Mouse (Mus musculus): ENCODE measurements at regions not wholly inside any gene's neighbourhood (a gene's known extent, or its start where the extent isn't known, plus 50 kb on each side); places are given as distances from the start of the nearest gene placed in this dataset.

- H3K36me3 ChIP-seq (ENCODE audit: control insufficient read depth in 1 of 2, insufficient read depth in 2 of 2, low read length in 2 of 2) = peaks cover 0 to 3% of the 10 kb centered on the region in 2 experiments; a peak in 2 of 4 replicates
- H3K4me1 ChIP-seq (ENCODE audit: control insufficient read depth in 1 of 2, insufficient read depth in 2 of 2, low read length in 2 of 2) = peaks cover 0 to 8% of the 10 kb centered on the region in 2 experiments; a peak in 2 of 4 replicates
- no peak overlapping the region for H3K27ac ChIP-seq (ENCODE audit: control insufficient read depth, low read depth, low read length)
- no peak for DNase-seq (ENCODE audit: low read depth, low spot score)
- no peaks in the 10 kb centered on the region for H3K9me3 ChIP-seq (replicated peaks; ENCODE audit: insufficient read depth, low read length)
- H3K4me3 ChIP-seq (ENCODE audit: control insufficient read depth in 1 of 2, insufficient read depth in 1 of 2, low read depth in 2 of 2, low read length in 2 of 2) = no peak overlapping the region
- no peak overlapping the region for H3K9ac ChIP-seq (ENCODE audit: control insufficient read depth, low read depth, low read length, poor library complexity, severe bottlenecking)
- no peaks in the 10 kb centered on the region for H3K79me2 ChIP-seq (ENCODE audit: control insufficient read depth, insufficient read depth, low read length, poor library complexity)
- H3K27me3 ChIP-seq (ENCODE audit: control insufficient read depth in 1 of 2, insufficient read depth in 2 of 2, low read length in 2 of 2) = no peaks in the 10 kb centered on the region
- TF ChIP-seq ZNF384 (IDR thresholded peaks at IDR 0.05; ENCODE audit: low read depth, low read length) (no peak), NELFE (IDR thresholded peaks at IDR 0.05; ENCODE audit: low read depth, low read length) (no peak), KAT2A (conservative IDR thresholded peaks at IDR 0.05; ENCODE audit: low read depth, low read length) (no peak), ZC3H11A (IDR thresholded peaks at IDR 0.05; ENCODE audit: low read depth, low read length) (no peak), E2F4 (IDR thresholded peaks at IDR 0.05; ENCODE audit: borderline replicate concordance, low read depth, low read length) (no peak), GABPA (IDR thresholded peaks at IDR 0.05; ENCODE audit: low read depth, low read length) (no peak), CHD1 (IDR thresholded peaks at IDR 0.05; ENCODE audit: low read depth, low read length) (no peak), NRF1 (IDR thresholded peaks at IDR 0.05; ENCODE audit: insufficient read depth, low read depth, low read length, poor library complexity, severe bottlenecking) (no peak), TAL1 (IDR thresholded peaks at IDR 0.05; ENCODE audit: low read length) (no peak), CHD2 (IDR thresholded peaks at IDR 0.05; ENCODE audit: low read length) (no peak), MAFK (IDR thresholded peaks at IDR 0.05; ENCODE audit: borderline replicate concordance, low read depth, low read length) (no peak), MEF2A (IDR thresholded peaks at IDR 0.05; ENCODE audit: extremely low read depth, insufficient replicate concordance, low read depth, low read length, poor library complexity, severe bottlenecking) (no peak), UBTF (IDR thresholded peaks at IDR 0.05; ENCODE audit: borderline replicate concordance, insufficient read depth, low read depth, low read length) (no peak), POLR2AphosphoS5 (IDR thresholded peaks at IDR 0.05; ENCODE audit: borderline replicate concordance, low read depth, low read length) (no peak), MYC (IDR thresholded peaks at IDR 0.05; ENCODE audit: low read depth, low read length) (no peak), USF2 (IDR thresholded peaks at IDR 0.05; ENCODE audit: borderline replicate concordance in 1 of 2, insufficient read depth in 1 of 2, low read depth in 1 of 2, low read length in 2 of 2) (no peak)
These were observed 210.3 kb upstream of the Pfn2 start for GRCm38 (mm10) chr3:58058134-58058533.

DNA sequence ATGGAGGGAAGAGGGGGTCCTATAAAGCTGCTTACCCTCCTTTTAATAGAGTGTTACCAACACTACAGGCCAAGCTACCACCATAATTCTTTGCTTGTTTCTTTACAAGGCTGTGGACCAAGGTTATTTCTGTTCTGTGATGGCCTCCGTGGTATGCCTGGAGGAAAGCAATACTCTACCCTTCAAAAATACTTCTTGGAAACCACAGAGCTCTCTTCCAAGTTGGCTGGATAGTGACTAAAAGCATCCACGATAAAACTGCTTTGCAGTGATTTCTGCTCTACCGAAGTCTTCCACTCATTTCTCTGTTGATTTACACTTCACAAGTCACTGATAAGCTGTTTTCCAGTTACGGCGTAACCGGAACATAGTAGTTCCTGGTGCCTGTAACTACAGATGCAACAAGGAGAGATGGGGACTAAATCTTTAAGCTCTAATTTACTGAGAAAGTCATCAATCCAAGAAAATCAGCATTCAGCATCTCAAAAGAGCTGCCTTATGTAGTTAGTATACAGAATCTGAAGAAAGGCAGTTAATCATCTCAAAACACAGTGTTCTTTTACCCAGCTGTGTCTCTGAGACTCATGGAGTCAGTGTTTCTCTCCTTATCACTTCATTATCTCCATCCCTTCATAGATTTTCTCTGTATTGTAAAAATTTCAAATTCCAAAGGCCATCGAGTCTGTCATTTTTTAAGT is 216.1 kb upstream of the Pfn2 start:
- Histone ChIP-seq H3K4me1 (ENCODE audit: control insufficient read depth in 1 of 2, insufficient read depth in 2 of 2, low read length in 2 of 2) (no peaks in the 10 kb centered on the region), H3K9ac (ENCODE audit: control insufficient read depth, low read depth, low read length, poor library complexity, severe bottlenecking) (no peak overlapping the region), H3K36me3 (ENCODE audit: control insufficient read depth in 1 of 2, insufficient read depth in 2 of 2, low read length in 2 of 2) (no peaks in the 10 kb centered on the region), H3K27ac (ENCODE audit: control insufficient read depth, low read depth, low read length) (no peak overlapping the region), H3K79me2 (ENCODE audit: control insufficient read depth, insufficient read depth, low read length, poor library complexity) (no peaks in the 10 kb centered on the region), H3K27me3 (ENCODE audit: control insufficient read depth in 1 of 2, insufficient read depth in 2 of 2, low read length in 2 of 2) (no peaks in the 10 kb centered on the region), H3K9me3 (replicated peaks; ENCODE audit: insufficient read depth, low read length) (no peaks in the 10 kb centered on the region), H3K4me3 (ENCODE audit: control insufficient read depth in 1 of 2, insufficient read depth in 1 of 2, low read depth in 2 of 2, low read length in 2 of 2) (no peak overlapping the region)
- no peak for TF ChIP-seq CHD2 (IDR thresholded peaks at IDR 0.05; ENCODE audit: low read length)
- TF ChIP-seq ZNF384 (IDR thresholded peaks at IDR 0.05; ENCODE audit: low read depth, low read length) = no peak
- TF ChIP-seq TCF12 (IDR thresholded peaks at IDR 0.05; ENCODE audit: low read depth, low read length) = no peak
- TF ChIP-seq UBTF (IDR thresholded peaks at IDR 0.05; ENCODE audit: borderline replicate concordance, insufficient read depth, low read depth, low read length) = no peak
- no peak for TF ChIP-seq TAL1 (IDR thresholded peaks at IDR 0.05; ENCODE audit: low read length)
- DNase-seq (ENCODE audit: low read depth, low spot score) = no peak

All from MEL (cell line).